Mouse (Mus musculus): ENCODE results near the gene Wnt10a. TPM values are rescaled to one million over a fixed set of nuclear protein-coding genes. Genes with fewer than 3 reads are reported as not detected.

Gene Wnt10a
- polyA plus RNA-seq, 1 experiment from 2014 or later: 0.40 TPM

DNA sequence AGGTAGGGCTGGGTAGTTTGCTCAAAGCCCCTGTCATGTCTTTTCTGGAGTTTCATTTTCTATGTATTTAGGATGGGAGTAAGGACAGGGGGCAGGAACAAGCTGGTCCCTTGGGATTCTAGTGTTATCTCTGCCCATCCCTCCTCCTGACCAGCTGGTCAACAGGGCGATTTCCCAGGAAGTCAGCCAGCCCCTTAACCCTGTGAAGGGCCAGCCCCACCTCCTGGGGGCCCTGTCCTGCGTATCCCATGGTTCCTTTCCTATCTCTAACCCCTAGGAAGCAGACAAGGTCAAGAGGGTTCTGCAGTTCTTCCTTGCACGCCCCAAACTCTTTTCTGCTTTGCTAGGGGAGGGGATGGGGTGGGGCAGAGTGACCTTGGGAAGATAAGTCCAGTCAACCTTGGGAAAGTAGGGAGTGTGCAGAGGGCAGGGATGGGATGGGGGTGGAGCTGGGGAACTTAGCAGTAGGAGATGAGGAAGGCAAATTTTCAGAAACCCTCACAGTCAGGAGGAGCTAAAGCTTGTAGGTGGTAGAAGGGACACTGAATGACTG is 12.3 kb upstream of the Wnt10a start:
- Histone ChIP-seq H3K4me1 (ENCODE audit: control insufficient read depth, insufficient read depth, low read depth, low read length) (peaks cover 10% of the 10 kb centered on the region), H3K4me3 (ENCODE audit: low read length) (no peak overlapping the region), H3K9ac (ENCODE audit: low read depth, low read length) (no peak overlapping the region), H3K36me3 (ENCODE audit: control insufficient read depth, insufficient read depth, low read length) (no peaks in the 10 kb centered on the region), H3K4me2 (ENCODE audit: low read length) (no peak overlapping the region), H3K27ac (ENCODE audit: low read depth, low read length) (no peak overlapping the region), H3K27me3 (replicated peaks; ENCODE audit: control insufficient read depth, insufficient read depth, low read length) (peaks cover 63% of the 10 kb centered on the region), H3K9me3 (ENCODE audit: control insufficient read depth, low read length) (no peaks in the 10 kb centered on the region)
- no peak for ATAC-seq
- WGBS: 36% methylated on average over 3 of the region's 3 CpGs

DNA sequence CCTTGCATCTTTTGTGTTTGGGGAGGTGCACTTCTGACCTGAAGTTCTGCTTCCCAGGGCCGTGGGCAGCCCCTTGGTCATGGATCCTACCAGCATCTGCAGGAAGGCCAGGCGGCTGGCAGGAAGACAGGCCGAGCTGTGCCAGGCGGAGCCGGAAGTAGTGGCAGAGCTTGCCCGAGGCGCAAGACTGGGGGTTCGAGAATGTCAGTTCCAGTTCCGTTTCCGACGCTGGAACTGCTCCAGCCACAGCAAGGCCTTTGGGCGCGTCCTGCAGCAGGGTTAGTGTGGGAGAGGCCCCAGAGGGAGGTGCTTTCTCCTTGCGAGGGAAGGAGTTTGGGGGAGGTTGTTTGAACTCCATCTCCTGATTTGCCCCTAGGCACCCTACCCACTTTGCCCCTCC is 9.3 kb upstream of the Wnt10a start:
- H3K9ac ChIP-seq (ENCODE audit: low read depth, low read length): no peak overlapping the region
- H3K36me3 ChIP-seq (ENCODE audit: control insufficient read depth, insufficient read depth, low read length): no peaks in the 10 kb centered on the region
- no peak overlapping the region for H3K4me3 ChIP-seq (ENCODE audit: low read length)
- peaks cover 14% of the 10 kb centered on the region for H3K4me1 ChIP-seq (ENCODE audit: control insufficient read depth, insufficient read depth, low read depth, low read length)
- H3K9me3 ChIP-seq (ENCODE audit: control insufficient read depth, low read length): no peaks in the 10 kb centered on the region
- WGBS: 24% methylated on average over 14 of the region's 14 CpGs
- no peak overlapping the region for H3K4me2 ChIP-seq (ENCODE audit: low read length)
- no peak for ATAC-seq
- peaks cover 65% of the 10 kb centered on the region for H3K27me3 ChIP-seq (replicated peaks; ENCODE audit: control insufficient read depth, insufficient read depth, low read length)
- no peak overlapping the region for H3K27ac ChIP-seq (ENCODE audit: low read depth, low read length)

DNA sequence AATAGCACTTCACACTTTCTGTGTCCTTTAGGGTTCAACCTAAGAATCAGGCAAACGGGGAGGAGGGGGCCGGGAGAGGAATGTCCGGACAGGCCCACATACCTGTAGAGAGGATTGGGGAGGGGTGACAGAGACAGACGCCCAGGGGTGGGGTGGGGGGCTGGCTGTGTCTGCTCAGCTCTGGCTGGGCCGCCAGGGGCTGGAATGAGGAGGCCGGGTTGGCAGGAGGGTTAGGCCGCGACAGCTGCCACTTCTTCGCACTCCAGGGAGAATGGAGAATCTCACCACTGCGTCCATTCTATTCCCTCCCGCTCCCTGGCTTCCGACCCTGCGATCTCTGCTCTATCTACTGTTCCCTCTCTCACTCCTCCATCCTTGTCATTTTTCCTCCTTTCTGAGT is 7.8 kb upstream of the Wnt10a start:
- Histone ChIP-seq H3K27ac (ENCODE audit: low read depth, low read length) (no peak overlapping the region), H3K4me1 (ENCODE audit: control insufficient read depth, insufficient read depth, low read depth, low read length) (peaks cover 14% of the 10 kb centered on the region), H3K27me3 (replicated peaks; ENCODE audit: control insufficient read depth, insufficient read depth, low read length) (peaks cover 66% of the 10 kb centered on the region), H3K9me3 (ENCODE audit: control insufficient read depth, low read length) (no peaks in the 10 kb centered on the region), H3K9ac (ENCODE audit: low read depth, low read length) (no peak overlapping the region), H3K36me3 (ENCODE audit: control insufficient read depth, insufficient read depth, low read length) (no peaks in the 10 kb centered on the region), H3K4me3 (ENCODE audit: low read length) (peak overlapping the region; percentile 48), H3K4me2 (ENCODE audit: low read length) (peak overlapping the region; percentile 85)
- no peak for ATAC-seq
- WGBS: 1% methylated on average over 13 of the region's 13 CpGs

DNA sequence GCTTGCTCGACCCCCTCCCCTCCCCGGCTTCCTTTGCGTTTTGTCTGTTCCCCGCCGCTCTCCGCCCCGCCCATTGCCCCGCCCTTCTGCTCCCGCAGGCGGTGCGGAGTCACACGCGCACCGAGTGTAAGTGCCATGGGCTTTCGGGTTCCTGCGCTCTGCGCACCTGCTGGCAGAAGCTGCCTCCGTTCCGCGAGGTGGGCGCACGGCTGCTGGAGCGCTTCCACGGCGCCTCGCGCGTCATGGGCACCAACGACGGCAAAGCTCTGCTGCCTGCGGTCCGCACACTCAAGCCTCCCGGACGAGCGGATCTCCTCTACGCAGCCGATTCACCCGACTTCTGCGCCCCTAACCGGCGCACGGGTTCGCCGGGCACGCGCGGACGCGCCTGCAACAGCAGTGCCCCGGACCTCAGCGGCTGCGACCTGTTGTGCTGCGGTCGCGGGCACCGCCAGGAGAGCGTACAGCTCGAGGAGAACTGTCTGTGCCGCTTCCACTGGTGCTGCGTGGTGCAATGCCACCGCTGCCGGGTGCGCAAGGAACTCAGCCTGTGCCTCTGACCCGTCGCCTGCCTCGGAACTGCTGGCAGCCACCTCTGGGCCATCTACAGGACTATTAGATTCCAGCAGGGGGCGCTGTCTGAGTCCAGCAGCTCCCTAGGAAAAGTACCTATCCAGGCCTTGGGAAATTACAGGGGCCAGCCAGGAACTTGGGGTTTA is 7.1 kb upstream of the Wnt10a start:
- Histone ChIP-seq H3K9ac (ENCODE audit: low read depth, low read length) (peak overlapping the region; percentile 39; the same call in 1 of the 2 replicates), H3K27me3 (replicated peaks; ENCODE audit: control insufficient read depth, insufficient read depth, low read length) (peaks cover 69% of the 10 kb centered on the region), H3K36me3 (ENCODE audit: control insufficient read depth, insufficient read depth, low read length) (no peaks in the 10 kb centered on the region), H3K27ac (ENCODE audit: low read depth, low read length) (no peak overlapping the region), H3K4me3 (ENCODE audit: low read length) (peak overlapping the region; percentile 48), H3K4me1 (ENCODE audit: control insufficient read depth, insufficient read depth, low read depth, low read length) (peaks cover 14% of the 10 kb centered on the region), H3K4me2 (ENCODE audit: low read length) (peak overlapping the region; percentile 85), H3K9me3 (ENCODE audit: control insufficient read depth, low read length) (no peaks in the 10 kb centered on the region)
- ATAC-seq: peak; percentile 19; the same call in 1 of the 2 replicates
- WGBS: 2% methylated on average over 66 of the region's 67 CpGs

DNA sequence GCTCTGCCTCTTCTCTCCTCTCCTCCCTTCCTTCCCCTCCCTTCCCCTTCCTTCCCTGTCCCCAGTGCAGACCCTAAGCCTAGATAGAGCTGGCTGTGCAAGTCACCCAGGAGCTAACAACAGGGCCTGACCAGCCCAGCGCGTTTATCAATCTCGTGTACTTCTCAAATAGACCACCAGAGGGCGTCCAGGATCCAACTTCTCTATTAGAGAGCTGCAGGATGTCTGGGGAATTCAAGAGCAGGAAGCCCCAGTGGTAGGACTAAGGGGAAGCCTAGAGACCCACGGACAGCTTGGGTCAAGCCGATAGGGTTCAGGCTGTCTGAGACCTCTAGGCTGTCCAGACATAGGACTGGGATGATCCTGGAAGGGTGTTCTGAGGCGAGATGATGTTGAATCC is 3.5 kb upstream of the Wnt10a start:
- 9% methylated on average over 7 of the region's 7 CpGs for WGBS
- Histone ChIP-seq H3K9me3 (ENCODE audit: control insufficient read depth, low read length) (no peaks in the 10 kb centered on the region), H3K27ac (ENCODE audit: low read depth, low read length) (no peak overlapping the region), H3K9ac (ENCODE audit: low read depth, low read length) (no peak overlapping the region), H3K4me1 (ENCODE audit: control insufficient read depth, insufficient read depth, low read depth, low read length) (peaks cover 23% of the 10 kb centered on the region), H3K27me3 (replicated peaks; ENCODE audit: control insufficient read depth, insufficient read depth, low read length) (peaks cover 74% of the 10 kb centered on the region), H3K4me2 (ENCODE audit: low read length) (no peak overlapping the region), H3K4me3 (ENCODE audit: low read length) (no peak overlapping the region), H3K36me3 (ENCODE audit: control insufficient read depth, insufficient read depth, low read length) (no peaks in the 10 kb centered on the region)
- ATAC-seq: peak; percentile 54; the same call in 1 of the 2 replicates

DNA sequence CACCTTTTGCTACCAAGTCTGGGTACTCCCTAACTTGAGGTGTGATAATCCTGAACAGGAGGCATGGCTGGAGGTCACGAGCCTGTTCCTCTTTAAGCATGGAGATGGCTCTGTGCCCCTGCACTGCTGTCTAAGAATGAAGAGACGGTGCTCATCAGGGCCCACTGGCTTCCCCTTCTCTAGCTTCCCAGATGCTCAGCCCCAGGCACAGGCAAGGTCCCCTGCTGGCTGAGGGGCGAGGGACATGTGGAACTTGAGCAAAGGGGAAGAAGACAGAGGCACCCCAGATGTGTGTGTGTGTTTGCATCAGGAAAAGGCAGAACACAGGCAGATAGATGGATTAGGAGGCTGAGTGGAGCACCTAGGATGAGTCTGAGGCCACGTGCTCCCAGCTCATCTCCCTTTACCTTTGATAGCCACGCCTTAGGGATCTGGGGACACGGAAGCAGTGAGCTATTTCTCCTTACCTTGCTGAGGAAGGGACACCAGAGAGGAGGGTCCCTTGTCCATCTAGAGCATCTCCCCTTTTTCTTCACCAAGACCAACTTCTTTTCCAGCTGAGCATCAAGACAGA is 2.6 kb upstream of the Wnt10a start:
- Histone ChIP-seq H3K9ac (ENCODE audit: low read depth, low read length) (no peak overlapping the region), H3K36me3 (ENCODE audit: control insufficient read depth, insufficient read depth, low read length) (no peaks in the 10 kb centered on the region), H3K4me3 (ENCODE audit: low read length) (no peak overlapping the region), H3K4me2 (ENCODE audit: low read length) (no peak overlapping the region), H3K4me1 (ENCODE audit: control insufficient read depth, insufficient read depth, low read depth, low read length) (peaks cover 20% of the 10 kb centered on the region), H3K27me3 (replicated peaks; ENCODE audit: control insufficient read depth, insufficient read depth, low read length) (peaks cover 72% of the 10 kb centered on the region), H3K9me3 (ENCODE audit: control insufficient read depth, low read length) (no peaks in the 10 kb centered on the region), H3K27ac (ENCODE audit: low read depth, low read length) (no peak overlapping the region)
- no peak for ATAC-seq
- WGBS: 20% methylated on average over 6 of the region's 6 CpGs

DNA sequence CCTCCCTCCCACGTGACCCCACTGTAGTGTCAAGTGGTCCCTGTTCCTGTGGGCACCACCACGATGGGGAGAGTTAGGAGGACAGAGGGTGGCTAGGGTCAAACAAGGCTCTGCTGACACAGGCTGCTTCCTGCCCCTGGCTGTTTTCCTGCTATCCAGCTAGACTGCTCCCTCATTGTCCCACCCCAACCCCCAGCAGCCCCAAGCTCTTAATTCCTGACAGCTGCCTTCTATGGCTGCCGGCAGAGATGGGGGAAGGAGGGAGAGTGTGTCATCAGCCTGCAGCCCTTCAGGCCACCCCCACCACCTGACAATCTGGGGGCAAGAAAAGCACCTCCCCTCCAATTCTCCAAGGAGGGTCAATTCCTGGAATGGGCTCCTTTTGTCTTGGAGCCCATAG is 1.2 kb upstream of the Wnt10a start:
- H3K4me3 ChIP-seq (ENCODE audit: low read length): no peak overlapping the region
- no peak overlapping the region for H3K27ac ChIP-seq (ENCODE audit: low read depth, low read length)
- no peaks in the 10 kb centered on the region for H3K36me3 ChIP-seq (ENCODE audit: control insufficient read depth, insufficient read depth, low read length)
- 6% methylated on average over 3 of the region's 3 CpGs for WGBS
- ATAC-seq: no peak
- H3K27me3 ChIP-seq (replicated peaks; ENCODE audit: control insufficient read depth, insufficient read depth, low read length): peaks cover 69% of the 10 kb centered on the region
- peaks cover 22% of the 10 kb centered on the region for H3K4me1 ChIP-seq (ENCODE audit: control insufficient read depth, insufficient read depth, low read depth, low read length)
- H3K9ac ChIP-seq (ENCODE audit: low read depth, low read length): no peak overlapping the region
- no peak overlapping the region for H3K4me2 ChIP-seq (ENCODE audit: low read length)
- no peaks in the 10 kb centered on the region for H3K9me3 ChIP-seq (ENCODE audit: control insufficient read depth, low read length)

DNA sequence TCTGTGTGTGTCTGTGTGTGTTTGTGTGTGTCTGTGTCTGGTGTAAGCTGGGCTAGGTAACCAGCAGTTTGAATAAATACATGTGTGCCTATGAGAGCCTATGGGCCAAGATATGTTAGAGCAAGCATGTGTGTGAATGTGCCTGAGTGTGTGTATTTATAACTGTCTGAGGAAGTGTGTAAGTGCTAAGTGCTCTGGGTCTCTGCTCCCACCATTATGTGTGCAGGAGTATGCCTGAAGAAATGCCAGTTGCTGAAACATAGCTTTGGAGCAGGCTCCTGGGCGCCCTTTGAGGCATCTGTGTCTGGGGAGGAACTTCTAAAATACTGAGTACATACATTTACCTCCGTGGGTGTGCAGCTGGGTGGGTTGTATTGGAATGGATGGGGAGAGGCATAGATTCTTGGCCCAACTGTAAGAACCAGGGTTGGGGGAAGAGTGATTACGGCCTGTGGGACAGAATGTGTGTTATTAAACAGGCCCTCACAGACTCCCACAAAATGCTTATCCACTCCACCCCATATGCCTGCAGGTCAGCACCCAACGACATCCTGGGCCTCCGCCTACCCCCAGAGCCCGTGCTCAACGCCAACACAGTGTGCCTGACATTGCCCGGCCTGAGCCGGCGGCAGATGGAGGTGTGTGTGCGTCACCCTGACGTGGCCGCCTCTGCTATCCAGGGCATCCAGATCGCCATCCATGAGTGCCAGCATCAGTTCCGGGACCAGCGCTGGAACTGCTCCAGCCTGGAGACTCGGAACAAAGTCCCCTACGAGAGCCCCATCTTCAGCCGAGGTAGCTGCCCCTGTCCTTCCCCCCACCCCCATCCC is 1.7 kb downstream of the Wnt10a start:
- Histone ChIP-seq H3K4me3 (ENCODE audit: low read length) (no peak overlapping the region), H3K27me3 (replicated peaks; ENCODE audit: control insufficient read depth, insufficient read depth, low read length) (peaks cover 62% of the 10 kb centered on the region), H3K4me2 (ENCODE audit: low read length) (no peak overlapping the region), H3K9ac (ENCODE audit: low read depth, low read length) (no peak overlapping the region), H3K4me1 (ENCODE audit: control insufficient read depth, insufficient read depth, low read depth, low read length) (peaks cover 28% of the 10 kb centered on the region), H3K27ac (ENCODE audit: low read depth, low read length) (no peak overlapping the region), H3K9me3 (ENCODE audit: control insufficient read depth, low read length) (no peaks in the 10 kb centered on the region), H3K36me3 (ENCODE audit: control insufficient read depth, insufficient read depth, low read length) (no peaks in the 10 kb centered on the region)
- ATAC-seq: no peak
- 18% methylated on average over 19 of the region's 19 CpGs for WGBS

Data from hindbrain, embryonic 16.5 days (tissue).